Mouse (Mus musculus): ENCODE data around the gene Cel.
A peak's percentile ranks its signal among the peaks of the same experiment; 100 is the strongest.
"Not testable (repeated sequence)": the region's sequence is repeated elsewhere in the genome, so short reads cannot be mapped to it uniquely, and the experiment has no call there.

Cel gene

GRCm38 (mm10) chr2:28517206-28517909 is 45.8 kb downstream of the Cel start:
- DNase-seq: peak; percentile 82

- DNase-seq: peak; percentile 93
Measured at GRCm38 (mm10) chr2:28514489-28514888, 48.7 kb downstream of the Cel start.

GRCm38 (mm10) chr2:28513431-28514370 is 49.5 kb downstream of the Cel start:
- peak; percentile 72 for DNase-seq

GRCm38 (mm10) chr2:28512798-28513401 is 50.3 kb downstream of the Cel start, which contains the start of gene Ralgds:
TSS of gene Ralgds (plus strand) at chr2:28513125.
- peak; percentile 82 for DNase-seq

GRCm38 (mm10) chr2:28511600-28511999 is 51.6 kb downstream of the Cel start:
- DNase-seq: not testable (repeated sequence)

- no peak for DNase-seq
Measured at GRCm38 (mm10) chr2:28506291-28506690, 56.9 kb downstream of the Cel start.

- DNase-seq: no peak
Measured at GRCm38 (mm10) chr2:28505795-28506194, 57.4 kb downstream of the Cel start, which contains the start of gene Gm10134. TSS of gene Gm10134 (plus strand) at chr2:28506095.

All from cerebellum, adult 9-10 months (tissue).